Mouse (Mus musculus): ENCODE results near the gene Irx4. TPM values are rescaled to one million over a fixed set of nuclear protein-coding genes. Genes with fewer than 3 reads are reported as not detected.

Irx4 gene
- 0.36 and 0.80 TPM in 2 replicates for polyA plus RNA-seq (2014; fragmentation: Nextera tagmentation; extraction: Ambion mirVana)

DNA sequence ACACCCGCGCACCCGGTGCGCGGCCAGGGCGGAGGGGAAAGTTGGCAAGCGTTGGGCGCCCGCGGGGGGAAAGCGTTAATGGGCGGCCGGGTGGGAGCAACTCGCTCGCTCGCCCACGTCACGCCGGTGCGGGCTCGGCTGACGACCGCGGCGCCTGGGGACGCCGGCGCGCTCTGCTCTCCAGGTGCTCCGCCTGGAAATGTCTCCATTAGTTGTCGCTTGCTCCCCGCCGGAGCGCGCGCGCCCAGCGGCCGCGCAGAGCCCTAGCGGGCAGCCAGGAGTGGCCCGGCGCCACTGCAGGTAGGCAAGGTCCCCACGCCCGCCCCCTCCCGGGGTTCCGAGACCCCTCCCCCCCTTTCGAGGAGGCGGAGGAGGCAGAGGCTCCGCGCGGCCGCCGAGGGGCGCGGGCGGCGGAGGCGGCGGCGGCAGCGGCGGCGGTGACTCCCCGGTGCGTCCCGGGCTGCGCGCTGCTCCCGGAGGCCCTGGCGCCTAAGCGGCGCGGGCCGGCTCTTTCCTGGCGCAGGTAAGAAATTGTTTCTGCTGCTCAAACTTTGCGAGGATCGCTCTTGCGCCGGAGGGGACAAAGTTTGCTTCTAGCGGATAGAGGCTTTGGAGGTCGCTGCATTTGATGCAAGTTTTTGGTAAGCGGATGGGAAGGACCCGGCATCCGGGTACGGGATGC is at the start of gene Irx4:
Gene Irx4, plus strand, starts transcription at position 126 of the 682 bp plus-strand sequence.
- WGBS = under 1% methylated on average over 56 of the region's 86 CpGs
- Histone ChIP-seq H3K4me2 (ENCODE audit: low read depth, low read length) (peak within 1 kb of the TSS; percentile 62), H3K4me1 (ENCODE audit: control insufficient read depth, insufficient read depth, low read length) (peaks cover 18% of the 10 kb centered on the region), H3K9me3 (ENCODE audit: control insufficient read depth, low read length) (no peaks in the 10 kb centered on the region), H3K27ac (ENCODE audit: low read depth, low read length) (no peak within 1 kb of the TSS), H3K36me3 (ENCODE audit: control insufficient read depth, insufficient read depth, low read length) (no peaks in the 10 kb centered on the region), H3K4me3 (ENCODE audit: low read depth, low read length) (peak within 1 kb of the TSS; percentile 35), H3K27me3 (ENCODE audit: control insufficient read depth, insufficient read depth, low read length) (peaks cover 76% of the 10 kb centered on the region), H3K9ac (replicated peaks; ENCODE audit: low read depth, low read length) (0 out of 2 replicates have a peak within 1 kb of the TSS, but pooled peaks have one; percentile 7)
- ATAC-seq (ENCODE audit: low read depth) = 0 out of 2 replicates have a peak, but pooled peaks have one; percentile 23

DNA sequence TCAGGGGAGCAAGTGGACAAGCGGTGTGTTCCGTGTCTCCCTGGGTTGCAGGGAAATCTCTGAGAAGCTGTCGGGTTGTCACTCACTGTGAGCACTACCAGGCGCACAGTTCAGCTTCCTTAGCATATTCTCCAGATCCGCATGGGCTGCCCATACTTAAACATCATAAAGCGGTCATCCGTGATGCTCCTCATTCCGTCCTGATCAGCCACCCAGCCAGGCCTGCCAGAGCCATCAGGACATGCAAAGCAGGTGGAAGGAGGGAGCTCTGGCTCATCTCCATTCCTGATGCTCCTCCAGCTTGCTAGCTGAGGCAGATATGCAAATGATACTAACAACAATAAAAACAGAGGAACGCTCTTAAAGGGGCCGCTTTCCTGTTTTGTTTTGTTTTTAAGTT is 46.0 kb upstream of the Irx4 start:
- ATAC-seq (ENCODE audit: low read depth) = no peak
- 63% methylated on average over 10 of the region's 10 CpGs for WGBS

DNA sequence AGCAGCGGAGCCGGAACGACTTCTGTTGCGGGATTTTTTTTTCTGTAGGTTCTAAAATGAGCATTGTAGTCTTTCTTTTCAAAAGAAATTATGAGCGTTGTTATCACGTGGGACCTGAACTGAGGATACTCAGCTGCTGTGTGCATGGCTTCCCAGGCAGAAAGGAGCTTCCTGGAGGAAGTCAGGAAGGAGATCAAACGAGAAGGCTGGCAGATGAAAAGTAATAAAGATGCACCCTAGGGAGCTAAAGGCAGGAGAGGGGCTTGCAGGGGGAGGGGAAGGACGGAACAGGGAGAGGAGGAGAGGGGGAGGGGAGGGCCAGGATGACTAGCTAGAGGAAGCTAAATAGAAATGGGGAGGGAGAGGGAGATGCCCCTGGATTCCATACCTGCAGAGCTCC is 23.8 kb upstream of the Irx4 start:
- H3K9me3 ChIP-seq (ENCODE audit: control insufficient read depth, low read length) = no peaks in the 10 kb centered on the region
- H3K4me3 ChIP-seq (ENCODE audit: low read depth, low read length) = no peak overlapping the region
- H3K36me3 ChIP-seq (ENCODE audit: control insufficient read depth, insufficient read depth, low read length) = no peaks in the 10 kb centered on the region
- no peak overlapping the region for H3K9ac ChIP-seq (replicated peaks; ENCODE audit: low read depth, low read length)
- no peak overlapping the region for H3K27ac ChIP-seq (ENCODE audit: low read depth, low read length)
- H3K27me3 ChIP-seq (ENCODE audit: control insufficient read depth, insufficient read depth, low read length) = no peaks in the 10 kb centered on the region
- 25% methylated on average over 8 of the region's 8 CpGs for WGBS
- ATAC-seq (ENCODE audit: low read depth) = no peak
- peaks cover 8% of the 10 kb centered on the region; the same call in 1 of the 2 replicates for H3K4me1 ChIP-seq (ENCODE audit: control insufficient read depth, insufficient read depth, low read length)
- H3K4me2 ChIP-seq (ENCODE audit: low read depth, low read length) = no peak overlapping the region

More for the DNA sequence above, 46.0 kb upstream of the Irx4 start:
- Histone ChIP-seq H3K27ac (ENCODE audit: low read depth, low read length) (no peak overlapping the region), H3K9ac (replicated peaks; ENCODE audit: low read depth, low read length) (no peak overlapping the region), H3K27me3 (ENCODE audit: control insufficient read depth, insufficient read depth, low read length) (no peaks in the 10 kb centered on the region), H3K9me3 (ENCODE audit: control insufficient read depth, low read length) (no peaks in the 10 kb centered on the region; the same call in 1 of the 2 replicates), H3K4me2 (ENCODE audit: low read depth, low read length) (no peak overlapping the region), H3K4me1 (ENCODE audit: control insufficient read depth, insufficient read depth, low read length) (no peaks in the 10 kb centered on the region), H3K4me3 (ENCODE audit: low read depth, low read length) (no peak overlapping the region), H3K36me3 (ENCODE audit: control insufficient read depth, insufficient read depth, low read length) (no peaks in the 10 kb centered on the region)

DNA sequence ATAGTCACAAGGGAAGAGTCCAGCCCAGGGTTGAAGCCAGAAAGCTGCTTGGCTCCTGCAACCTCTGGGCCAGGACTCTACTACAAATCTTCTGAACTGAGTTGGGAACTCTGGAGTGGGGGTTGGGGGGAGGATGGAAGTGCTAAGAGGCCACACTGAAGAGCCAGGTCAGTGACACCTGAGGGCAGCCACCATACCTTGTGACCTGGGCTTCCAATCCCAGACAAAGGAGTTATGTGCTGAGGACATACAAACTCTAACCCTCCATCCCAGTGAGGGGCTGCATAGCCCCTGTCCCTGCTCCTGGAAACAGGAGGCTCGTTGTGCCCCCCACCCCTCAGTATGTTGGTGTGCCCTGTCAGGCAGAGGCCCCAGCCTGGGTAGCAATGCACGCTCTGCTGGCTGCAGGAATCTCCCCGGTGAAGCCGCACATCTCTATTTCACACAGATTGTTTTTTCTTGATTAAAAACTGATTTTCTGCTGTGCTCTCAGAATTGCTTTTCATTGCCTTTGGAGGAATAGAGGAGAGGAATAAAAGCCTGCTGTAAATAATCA is 21.0 kb upstream of the Irx4 start:
- H3K27me3 ChIP-seq (ENCODE audit: control insufficient read depth, insufficient read depth, low read length) = no peaks in the 10 kb centered on the region
- 0 out of 2 replicates have a peak overlapping the region, but pooled peaks have one; percentile 22 for H3K27ac ChIP-seq (ENCODE audit: low read depth, low read length)
- peaks cover 8% of the 10 kb centered on the region; the same call in 1 of the 2 replicates for H3K4me1 ChIP-seq (ENCODE audit: control insufficient read depth, insufficient read depth, low read length)

DNA sequence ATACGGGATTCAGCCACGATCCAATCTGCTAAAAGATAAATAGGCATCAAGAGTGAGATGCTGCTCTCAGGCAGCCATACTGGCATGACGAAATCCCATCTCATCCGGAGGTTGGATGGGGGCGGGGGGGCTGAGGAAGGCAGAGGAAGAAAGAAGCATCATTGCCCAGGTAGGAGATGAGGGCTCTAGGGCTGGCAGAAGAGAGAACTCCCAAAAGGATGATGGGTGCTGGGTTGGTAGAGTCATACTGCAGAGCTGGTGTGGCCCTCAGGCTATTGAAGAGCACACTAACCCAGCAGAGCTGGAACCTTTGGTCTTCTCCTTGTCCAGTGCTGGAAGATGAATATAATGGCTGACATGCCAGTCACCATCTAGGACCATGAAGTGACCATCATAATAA is 17.7 kb upstream of the Irx4 start:
- Histone ChIP-seq H3K27ac (ENCODE audit: low read depth, low read length) (no peak overlapping the region), H3K9me3 (ENCODE audit: control insufficient read depth, low read length) (no peaks in the 10 kb centered on the region), H3K4me1 (ENCODE audit: control insufficient read depth, insufficient read depth, low read length) (0 out of 2 replicates have a peak, but pooled peaks cover 4% of the 10 kb centered on the region), H3K4me3 (ENCODE audit: low read depth, low read length) (no peak overlapping the region), H3K36me3 (ENCODE audit: control insufficient read depth, insufficient read depth, low read length) (no peaks in the 10 kb centered on the region), H3K27me3 (ENCODE audit: control insufficient read depth, insufficient read depth, low read length) (no peaks in the 10 kb centered on the region), H3K4me2 (ENCODE audit: low read depth, low read length) (no peak overlapping the region), H3K9ac (replicated peaks; ENCODE audit: low read depth, low read length) (no peak overlapping the region)
- ATAC-seq (ENCODE audit: low read depth) = no peak
- WGBS = 95% methylated on average over 5 of the region's 5 CpGs

More for the DNA sequence above, 21.0 kb upstream of the Irx4 start:
- no peak for ATAC-seq (ENCODE audit: low read depth)
- H3K36me3 ChIP-seq (ENCODE audit: control insufficient read depth, insufficient read depth, low read length) = no peaks in the 10 kb centered on the region
- H3K4me3 ChIP-seq (ENCODE audit: low read depth, low read length) = no peak overlapping the region
- no peak overlapping the region for H3K9ac ChIP-seq (replicated peaks; ENCODE audit: low read depth, low read length)
- H3K4me2 ChIP-seq (ENCODE audit: low read depth, low read length) = no peak overlapping the region
- no peaks in the 10 kb centered on the region for H3K9me3 ChIP-seq (ENCODE audit: control insufficient read depth, low read length)
- WGBS = 58% methylated on average over 4 of the region's 4 CpGs

DNA sequence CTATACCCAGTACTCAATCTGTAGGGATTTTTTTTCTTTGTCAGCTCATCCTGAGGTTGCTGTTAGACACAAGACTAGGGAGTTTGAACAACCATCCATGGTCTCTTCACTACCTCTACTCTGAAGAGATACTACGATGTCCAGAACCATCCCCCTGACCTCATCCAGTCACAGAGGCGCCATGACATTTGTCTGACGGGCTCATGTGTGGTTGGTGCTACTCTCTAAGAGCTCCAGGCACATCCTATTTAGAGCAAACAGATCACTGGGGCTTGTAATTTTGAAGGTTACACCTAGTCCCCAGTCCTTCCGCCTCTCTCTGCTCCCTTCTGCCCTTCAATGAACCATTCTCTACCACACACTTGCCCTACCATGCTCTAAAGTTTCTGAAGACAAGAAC is 13.3 kb upstream of the Irx4 start:
- Histone ChIP-seq H3K27me3 (ENCODE audit: control insufficient read depth, insufficient read depth, low read length) (peaks cover 3% of the 10 kb centered on the region; the same call in 1 of the 2 replicates), H3K9ac (replicated peaks; ENCODE audit: low read depth, low read length) (no peak overlapping the region), H3K27ac (ENCODE audit: low read depth, low read length) (no peak overlapping the region), H3K4me1 (ENCODE audit: control insufficient read depth, insufficient read depth, low read length) (no peaks in the 10 kb centered on the region), H3K9me3 (ENCODE audit: control insufficient read depth, low read length) (no peaks in the 10 kb centered on the region), H3K4me3 (ENCODE audit: low read depth, low read length) (no peak overlapping the region), H3K36me3 (ENCODE audit: control insufficient read depth, insufficient read depth, low read length) (no peaks in the 10 kb centered on the region), H3K4me2 (ENCODE audit: low read depth, low read length) (no peak overlapping the region)
- no peak for ATAC-seq (ENCODE audit: low read depth)
- 95% methylated on average over 4 of the region's 4 CpGs for WGBS

DNA sequence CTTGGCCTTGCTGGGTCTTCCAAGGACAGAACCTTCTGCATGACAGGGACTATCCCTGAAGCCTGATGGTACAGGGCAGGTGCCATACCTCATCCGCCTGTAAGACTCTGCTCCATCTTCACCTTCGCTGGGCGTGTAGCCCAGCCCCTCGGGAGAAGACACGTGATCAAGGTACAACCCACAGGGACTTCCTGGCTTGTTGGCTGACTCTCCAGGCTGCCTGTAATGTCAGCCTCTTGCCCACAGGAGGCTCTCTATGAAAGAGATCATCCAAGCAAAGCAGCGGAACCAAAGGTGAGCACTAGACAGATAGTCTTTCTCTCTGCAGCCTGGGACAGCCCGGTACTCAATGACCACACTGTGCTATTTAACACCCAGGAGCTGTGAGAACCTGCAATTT is 9.1 kb upstream of the Irx4 start:
- no peak overlapping the region for H3K27ac ChIP-seq (ENCODE audit: low read depth, low read length)
- H3K27me3 ChIP-seq (ENCODE audit: control insufficient read depth, insufficient read depth, low read length) = peaks cover 6% of the 10 kb centered on the region
- no peaks in the 10 kb centered on the region for H3K36me3 ChIP-seq (ENCODE audit: control insufficient read depth, insufficient read depth, low read length)
- H3K4me2 ChIP-seq (ENCODE audit: low read depth, low read length) = no peak overlapping the region
- WGBS = 45% methylated on average over 7 of the region's 7 CpGs
- H3K4me1 ChIP-seq (ENCODE audit: control insufficient read depth, insufficient read depth, low read length) = no peaks in the 10 kb centered on the region
- no peaks in the 10 kb centered on the region for H3K9me3 ChIP-seq (ENCODE audit: control insufficient read depth, low read length)
- ATAC-seq (ENCODE audit: low read depth) = no peak
- no peak overlapping the region for H3K4me3 ChIP-seq (ENCODE audit: low read depth, low read length)
- H3K9ac ChIP-seq (replicated peaks; ENCODE audit: low read depth, low read length) = no peak overlapping the region

DNA sequence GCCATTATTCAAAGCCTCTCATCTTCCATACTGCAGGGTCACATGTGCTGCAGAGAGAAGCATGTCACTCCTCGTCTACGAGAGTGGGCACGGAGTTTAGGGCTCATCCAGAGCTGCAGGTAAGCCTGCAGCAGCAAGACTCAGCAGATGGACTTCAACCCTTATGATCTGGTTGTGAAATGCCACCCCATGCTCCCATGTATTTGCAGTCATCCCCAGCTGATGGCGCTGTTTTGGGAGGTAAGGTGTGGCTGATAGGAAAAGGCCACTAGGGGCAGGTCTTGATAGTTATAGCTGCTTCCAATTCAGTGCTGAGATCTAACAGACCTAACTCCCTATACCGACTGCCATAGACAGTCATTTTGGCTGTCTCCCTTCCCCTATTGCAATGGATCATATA is 8.3 kb upstream of the Irx4 start:
- 57% methylated on average over 5 of the region's 5 CpGs for WGBS
- H3K9ac ChIP-seq (replicated peaks; ENCODE audit: low read depth, low read length) = no peak overlapping the region
- H3K36me3 ChIP-seq (ENCODE audit: control insufficient read depth, insufficient read depth, low read length) = no peaks in the 10 kb centered on the region
- H3K9me3 ChIP-seq (ENCODE audit: control insufficient read depth, low read length) = no peaks in the 10 kb centered on the region
- no peak overlapping the region for H3K4me3 ChIP-seq (ENCODE audit: low read depth, low read length)
- H3K4me1 ChIP-seq (ENCODE audit: control insufficient read depth, insufficient read depth, low read length) = no peaks in the 10 kb centered on the region
- H3K4me2 ChIP-seq (ENCODE audit: low read depth, low read length) = no peak overlapping the region
- no peak overlapping the region for H3K27ac ChIP-seq (ENCODE audit: low read depth, low read length)
- no peak for ATAC-seq (ENCODE audit: low read depth)
- H3K27me3 ChIP-seq (ENCODE audit: control insufficient read depth, insufficient read depth, low read length) = peaks cover 9% of the 10 kb centered on the region

DNA sequence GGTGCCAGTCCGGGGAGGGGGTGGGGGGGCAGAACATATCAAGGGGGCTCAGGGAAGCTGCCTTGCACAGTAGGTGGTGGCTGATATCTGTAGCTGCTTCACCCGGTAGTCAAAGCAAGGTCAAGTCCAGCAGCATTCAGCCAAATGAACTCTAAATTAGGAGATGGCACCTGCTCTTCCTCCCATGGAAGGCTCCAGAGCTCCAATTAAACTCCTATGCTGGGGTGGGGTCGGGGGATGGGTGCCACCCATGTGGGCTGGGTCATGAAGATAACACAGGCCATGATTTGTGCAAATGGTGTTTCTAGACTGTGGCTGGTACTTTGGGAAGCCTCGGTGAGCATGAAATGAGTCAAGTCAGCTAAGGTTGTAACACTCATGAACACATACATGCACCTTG is 1.9 kb upstream of the Irx4 start:
- 64% methylated on average over 4 of the region's 4 CpGs for whole genome bisulfite sequencing
- Histone ChIP-seq H3K4me3 (ENCODE audit: low read depth, low read length) (no peak overlapping the region), H3K9me3 (ENCODE audit: control insufficient read depth, low read length) (no peaks in the 10 kb centered on the region)

More for the DNA sequence above, 1.9 kb upstream of the Irx4 start:
- Histone ChIP-seq H3K27me3 (ENCODE audit: control insufficient read depth, insufficient read depth, low read length) (peaks cover 62% of the 10 kb centered on the region), H3K4me2 (ENCODE audit: low read depth, low read length) (no peak overlapping the region), H3K9ac (replicated peaks; ENCODE audit: low read depth, low read length) (no peak overlapping the region), H3K36me3 (ENCODE audit: control insufficient read depth, insufficient read depth, low read length) (no peaks in the 10 kb centered on the region), H3K4me1 (ENCODE audit: control insufficient read depth, insufficient read depth, low read length) (peaks cover 14% of the 10 kb centered on the region), H3K27ac (ENCODE audit: low read depth, low read length) (no peak overlapping the region)
- no peak for ATAC-seq (ENCODE audit: low read depth)
